Mouse (Mus musculus) ES-E14 (cell line): ENCODE results near the gene Efcab9. TPM values are rescaled to one million over a fixed set of nuclear protein-coding genes. Genes with fewer than 3 reads are reported as not detected.

Source experiments
- DNase-seq: peaks from one replicate; pipeline ENCODE4 v3.0.0-alpha.2; 2013; ENCODE audit warnings: low read depth, low spot score
- H3K27ac ChIP-seq: 2 replicates; pipeline ENCODE4 v1.5.1; 2012; ENCODE audit warnings: low read depth, mild to moderate bottlenecking, low read length, moderate library complexity, mixed read lengths; ENCODE audit not compliant: poor library complexity, insufficient read depth, severe bottlenecking
- H3K36me3 ChIP-seq: 2 replicates; pipeline ENCODE4 v1.6.1; 2012; ENCODE audit warnings: mild to moderate bottlenecking, low read length, moderate library complexity, mixed read lengths; ENCODE audit not compliant: control insufficient read depth, poor library complexity, insufficient read depth, severe bottlenecking
- H3K4me1 ChIP-seq, 2 experiments: fragments of 150-350 bp in 1 of 2; sonication (generic) in 1 of 2; 2 replicates each; pipeline ENCODE4 v1.6.1; 2012; ENCODE audit warnings: low read length in 2 of 2, mild to moderate bottlenecking in 1 of 2, mixed read lengths in 1 of 2; ENCODE audit not compliant: control insufficient read depth in 2 of 2, insufficient read depth in 2 of 2, poor library complexity in 1 of 2
- H3K4me3 ChIP-seq, 2 experiments: fragments of 150-350 bp in 1 of 2; sonication (generic) in 1 of 2; 2 replicates each; pipeline ENCODE4 v1.5.1; 2012; ENCODE audit warnings: low read length in 2 of 2, low read depth in 1 of 2, mild to moderate bottlenecking in 1 of 2, mixed read lengths in 1 of 2; ENCODE audit not compliant: insufficient read depth in 1 of 2, poor library complexity in 1 of 2, severe bottlenecking in 1 of 2
- H3K9ac ChIP-seq: 2 replicates; pipeline ENCODE4 v1.6.1; 2012; ENCODE audit warnings: low read depth, mild to moderate bottlenecking, low read length, mixed read lengths; ENCODE audit not compliant: poor library complexity, insufficient read depth, severe bottlenecking
- H3K9me3 ChIP-seq: fragments of 150-350 bp; sonication (generic); 2 replicates; pipeline ENCODE4 v1.6.1; 2012; ENCODE audit warnings: low read depth, mild to moderate bottlenecking, low read length; ENCODE audit not compliant: control insufficient read depth, insufficient read depth
- CHD2 ChIP-seq: IDR thresholded peaks from 2 replicates; pipeline ENCODE4 v1.6.1; 2014; ENCODE audit warnings: mild to moderate bottlenecking, low read depth, low read length, inconsistent platforms
- HCFC1 ChIP-seq: IDR thresholded peaks from 2 replicates; pipeline ENCODE4 v1.6.1; 2012; ENCODE audit warnings: low read length, inconsistent platforms, borderline replicate concordance; ENCODE audit not compliant: insufficient read depth
- MAFK ChIP-seq: IDR thresholded peaks from 2 replicates; pipeline ENCODE4 v1.6.1; 2014; ENCODE audit warnings: mild to moderate bottlenecking, low read depth, low read length, inconsistent platforms; ENCODE audit not compliant: insufficient read depth
- ZC3H11A ChIP-seq: IDR thresholded peaks from 2 replicates; pipeline ENCODE4 v1.6.1; 2012; ENCODE audit warnings: low read depth, mild to moderate bottlenecking, inconsistent platforms, low read length, borderline replicate concordance
- ZNF384 ChIP-seq: IDR thresholded peaks from 2 replicates; pipeline ENCODE4 v1.6.1; 2012; ENCODE audit warnings: low read depth, low read length, inconsistent platforms
- in situ Hi-C, 2 experiments: fragments of 600-800 bp; cut with MboI; formaldehyde crosslinking; loops; one replicate each; pipeline ENCODE4 v1.15.1; 2025; ENCODE audit warnings: low sequenced_read_pairs in 2 of 2, inconsistent platforms in 1 of 2; ENCODE audit not compliant: unreplicated experiment in 2 of 2
- total RNA-seq: library from RNA; depleted of rRNA; stranded (reverse); fragments of 300-350 nt; gene quantifications from 2 replicates; pipeline ENCODE4 v1.2.3, GENCODE M21; 2012

Gene Efcab9
- total RNA-seq, 1 experiment, result 0.40 TPM

GRCm38 (mm10) chr11:32503711-32504110, 28.2 kb downstream of the Efcab9 start:
- DNase-seq, result no peak
- in situ Hi-C loops, result no loop called here
- H3K4me3 ChIP-seq, result no peak overlapping the region
- no peak overlapping the region for H3K27ac ChIP-seq
- H3K36me3 ChIP-seq, result no peaks in the 10 kb centered on the region
- no peak overlapping the region for H3K9ac ChIP-seq
- TF ChIP-seq MAFK (no peak), ZNF384 (no peak), ZC3H11A (no peak), CHD2 (no peak), HCFC1 (no peak)
- no peaks in the 10 kb centered on the region for H3K9me3 ChIP-seq
- H3K4me1 ChIP-seq, result no peaks in the 10 kb centered on the region

GRCm38 (mm10) chr11:32499931-32500330, 31.9 kb downstream of the Efcab9 start:
- H3K36me3 ChIP-seq, result no peaks in the 10 kb centered on the region
- TF ChIP-seq MAFK (no peak), ZC3H11A (no peak), ZNF384 (no peak), HCFC1 (no peak), CHD2 (no peak)
- H3K9ac ChIP-seq, result no peak overlapping the region
- H3K27ac ChIP-seq, result no peak overlapping the region
- in situ Hi-C loops, result no loop called here
- H3K4me3 ChIP-seq, result no peak overlapping the region
- no peak for DNase-seq
- no peaks in the 10 kb centered on the region for H3K4me1 ChIP-seq
- H3K9me3 ChIP-seq, result no peaks in the 10 kb centered on the region

GRCm38 (mm10) chr11:32498757-32499535, 32.9 kb downstream of the Efcab9 start:
- no peak for DNase-seq
- Histone ChIP-seq H3K4me1 (no peaks in the 10 kb centered on the region), H3K9me3 (no peaks in the 10 kb centered on the region), H3K9ac (no peak overlapping the region), H3K36me3 (no peaks in the 10 kb centered on the region), H3K4me3 (no peak overlapping the region), H3K27ac (no peak overlapping the region)
- TF ChIP-seq ZNF384 (no peak), ZC3H11A (no peak), MAFK (no peak), CHD2 (no peak), HCFC1 (no peak)
- in situ Hi-C loops, result no loop called here

- Histone ChIP-seq H3K9me3 (no peaks in the 10 kb centered on the region), H3K36me3 (no peaks in the 10 kb centered on the region), H3K27ac (no peak overlapping the region), H3K9ac (no peak overlapping the region), H3K4me3 (no peak overlapping the region), H3K4me1 (no peaks in the 10 kb centered on the region)
- in situ Hi-C loops, result no loop called here
- DNase-seq, result no peak
- TF ChIP-seq CHD2 (no peak), MAFK (no peak), ZC3H11A (no peak), HCFC1 (no peak), ZNF384 (no peak)
Measured at GRCm38 (mm10) chr11:32495283-32495682, 36.6 kb downstream of the Efcab9 start.
